Mouse (Mus musculus) neural tube, embryonic 11.5 days (tissue): ENCODE measurements at regions not wholly inside any gene's neighbourhood (a gene's known extent, or its start where the extent isn't known, plus 50 kb on each side); places are given as distances from the start of the nearest gene placed in this dataset.

Experiments used
- ATAC-seq: fragments of 200-750 bp; cut with Nextera tagmentation; 2 replicates; pipeline ENCODE4 v1.8.0; 2017; ENCODE audit warnings: moderate number of reproducible peaks, mild to moderate bottlenecking, moderate TSS enrichment, moderate library complexity; ENCODE audit not compliant: insufficient read depth, low FRiP score, low TSS enrichment
- DNase-seq: peaks from one replicate; pipeline ENCODE4 v3.0.0-alpha.2; 2015; ENCODE audit warnings: low spot score
- H3K27ac ChIP-seq: fragments of 300-500 bp; sonication (generic); 2 replicates; pipeline ENCODE4 v1.5.1; 2014; ENCODE audit warnings: low read depth, mild to moderate bottlenecking, low read length
- H3K27me3 ChIP-seq: fragments of 300-500 bp; sonication (generic); 2 replicates; pipeline ENCODE4 v1.6.1; 2014; ENCODE audit warnings: mild to moderate bottlenecking, low read length, mixed read lengths; ENCODE audit not compliant: control insufficient read depth, insufficient read depth
- H3K36me3 ChIP-seq: fragments of 300-500 bp; sonication (generic); 2 replicates; pipeline ENCODE4 v1.6.1; 2014; ENCODE audit warnings: mild to moderate bottlenecking, low read length, moderate library complexity, mixed read lengths; ENCODE audit not compliant: control insufficient read depth, insufficient read depth
- H3K4me1 ChIP-seq: fragments of 300-500 bp; sonication (generic); 2 replicates; pipeline ENCODE4 v1.6.1; 2014; ENCODE audit warnings: low read length, mixed read lengths; ENCODE audit not compliant: control insufficient read depth, insufficient read depth
- H3K4me2 ChIP-seq: fragments of 300-500 bp; sonication (generic); 2 replicates; pipeline ENCODE4 v1.6.1; 2014; ENCODE audit warnings: low read depth, mild to moderate bottlenecking, moderate library complexity
- H3K4me3 ChIP-seq: fragments of 300-500 bp; sonication (generic); 2 replicates; pipeline ENCODE4 v1.5.1; 2014; ENCODE audit warnings: low read depth, low read length
- H3K9ac ChIP-seq: fragments of 300-500 bp; sonication (generic); 2 replicates; pipeline ENCODE4 v1.6.1; 2014; ENCODE audit warnings: mild to moderate bottlenecking, low read length
- H3K9me3 ChIP-seq: fragments of 300-500 bp; sonication (generic); 2 replicates; pipeline ENCODE4 v1.6.1; 2016; ENCODE audit warnings: low read length; ENCODE audit not compliant: control insufficient read depth
- WGBS: fragments of 180-500 bp; shearing (Covaris S2); extraction: QIAGEN DNeasy Blood & Tissue Kit; methylation state at CpG from one replicate; pipeline ENCODE4 v1.1.7; 2014; 5-methylcytosine and 5-hydroxymethylcytosine counted together

DNA sequence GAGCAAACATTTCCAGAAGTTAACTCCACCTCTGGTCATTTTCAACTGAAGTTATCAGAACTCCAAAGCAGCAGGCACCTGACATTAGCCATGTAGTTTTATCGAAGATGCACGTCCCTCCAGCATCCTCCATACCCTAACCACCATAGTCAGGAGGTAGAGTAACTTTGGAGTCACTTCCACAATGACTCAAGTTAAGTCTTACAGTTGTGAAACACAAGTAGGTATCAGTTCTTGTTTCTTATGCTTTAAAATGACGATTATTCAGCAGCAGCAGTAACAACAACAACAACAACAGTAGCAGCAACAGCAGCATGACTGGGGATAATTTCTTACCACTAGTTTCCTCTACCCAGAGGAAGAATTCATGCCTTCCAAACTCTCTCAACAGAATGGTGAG, 51.3 kb upstream of the Tank start:
- ATAC-seq (no peak), DNase-seq (no peak)
- H3K4me1 ChIP-seq, result no peaks in the 10 kb centered on the region
- H3K4me2 ChIP-seq, result no peak overlapping the region
- H3K4me3 ChIP-seq, result no peak overlapping the region
- 93% methylated on average over 3 of the region's 3 CpGs for WGBS
- no peak overlapping the region for H3K27ac ChIP-seq
- H3K9ac ChIP-seq, result no peak overlapping the region
- H3K9me3 ChIP-seq, result no peaks in the 10 kb centered on the region
- H3K36me3 ChIP-seq, result no peaks in the 10 kb centered on the region
- H3K27me3 ChIP-seq, result no peaks in the 10 kb centered on the region

DNA sequence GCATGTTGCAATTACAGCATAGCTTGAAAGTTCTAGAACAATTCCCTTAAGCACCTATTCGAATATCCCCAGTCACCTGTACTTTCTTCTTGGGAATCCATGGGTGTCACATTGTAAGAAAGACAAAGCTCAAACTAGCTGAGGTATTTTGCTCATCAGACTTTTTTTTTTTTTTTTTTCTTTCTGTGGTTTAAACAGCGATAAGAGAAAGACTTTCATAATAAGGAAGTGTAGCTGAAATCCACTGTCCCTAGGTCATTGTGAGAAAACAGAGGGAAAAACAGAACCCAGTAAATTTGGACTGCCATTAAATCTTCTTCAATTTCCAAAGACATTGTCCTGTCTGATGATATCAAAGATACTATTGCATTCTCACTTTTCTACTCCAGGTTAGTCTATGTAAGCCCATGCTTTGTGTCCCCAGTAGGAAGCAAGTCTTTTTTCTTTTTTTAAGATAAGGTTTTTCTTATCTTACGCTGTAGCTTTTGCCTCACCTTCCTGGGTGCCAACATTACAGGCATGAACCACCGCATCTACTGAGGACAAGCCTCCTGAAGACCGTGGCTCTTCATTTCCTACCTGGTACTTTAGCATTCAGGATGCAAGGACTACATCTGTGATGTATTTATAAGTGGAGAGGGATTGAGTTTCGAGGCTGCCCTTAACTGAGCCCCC, 54.2 kb upstream of the Tank start:
- ATAC-seq (no peak), DNase-seq (no peak)
- no peaks in the 10 kb centered on the region for H3K9me3 ChIP-seq
- WGBS, result 89% methylated on average over 6 of the region's 6 CpGs
- H3K4me1 ChIP-seq, result no peaks in the 10 kb centered on the region
- no peak overlapping the region for H3K4me2 ChIP-seq
- no peak overlapping the region for H3K27ac ChIP-seq
- no peaks in the 10 kb centered on the region for H3K36me3 ChIP-seq
- no peak overlapping the region for H3K9ac ChIP-seq
- H3K4me3 ChIP-seq, result no peak overlapping the region
- H3K27me3 ChIP-seq, result no peaks in the 10 kb centered on the region

DNA sequence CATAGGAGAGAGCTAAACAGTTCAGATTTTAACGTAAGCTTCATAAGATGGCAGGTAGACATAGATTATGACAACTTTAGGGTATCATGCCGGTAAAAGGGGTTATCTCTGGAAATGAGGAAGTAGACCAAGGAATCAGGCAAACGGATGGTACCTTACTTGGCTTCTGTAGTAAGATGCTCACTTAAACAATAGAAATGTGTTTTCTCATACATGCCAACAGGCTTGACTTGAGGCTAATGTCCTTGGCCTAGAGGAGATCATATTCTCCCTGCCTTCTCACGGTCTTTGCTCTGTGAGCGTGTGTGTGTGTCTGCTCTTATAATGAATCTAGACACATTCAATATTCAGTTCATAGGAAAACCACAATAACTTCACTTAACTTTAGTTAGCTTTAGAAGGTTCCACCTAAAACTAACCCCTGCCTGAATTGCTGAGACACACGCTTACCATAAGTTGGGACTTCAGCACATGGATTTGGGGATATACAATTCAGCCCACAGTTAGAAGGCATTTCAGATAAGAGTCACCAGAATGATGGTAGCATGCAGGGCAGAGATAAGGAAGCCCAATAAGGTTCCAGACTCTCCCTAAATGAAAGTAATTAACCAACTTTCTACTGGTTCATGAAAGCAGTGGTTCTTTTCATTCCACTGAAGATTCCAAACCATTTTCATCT, 63.8 kb upstream of the Tank start:
- no peak overlapping the region for H3K4me3 ChIP-seq
- WGBS, result 91% methylated on average over 6 of the region's 6 CpGs
- no peaks in the 10 kb centered on the region for H3K9me3 ChIP-seq
- ATAC-seq (no peak), DNase-seq (no peak)
- no peaks in the 10 kb centered on the region for H3K36me3 ChIP-seq
- no peak overlapping the region for H3K4me2 ChIP-seq
- H3K27ac ChIP-seq, result no peak overlapping the region
- H3K9ac ChIP-seq, result no peak overlapping the region
- no peaks in the 10 kb centered on the region for H3K27me3 ChIP-seq
- H3K4me1 ChIP-seq, result no peaks in the 10 kb centered on the region

DNA sequence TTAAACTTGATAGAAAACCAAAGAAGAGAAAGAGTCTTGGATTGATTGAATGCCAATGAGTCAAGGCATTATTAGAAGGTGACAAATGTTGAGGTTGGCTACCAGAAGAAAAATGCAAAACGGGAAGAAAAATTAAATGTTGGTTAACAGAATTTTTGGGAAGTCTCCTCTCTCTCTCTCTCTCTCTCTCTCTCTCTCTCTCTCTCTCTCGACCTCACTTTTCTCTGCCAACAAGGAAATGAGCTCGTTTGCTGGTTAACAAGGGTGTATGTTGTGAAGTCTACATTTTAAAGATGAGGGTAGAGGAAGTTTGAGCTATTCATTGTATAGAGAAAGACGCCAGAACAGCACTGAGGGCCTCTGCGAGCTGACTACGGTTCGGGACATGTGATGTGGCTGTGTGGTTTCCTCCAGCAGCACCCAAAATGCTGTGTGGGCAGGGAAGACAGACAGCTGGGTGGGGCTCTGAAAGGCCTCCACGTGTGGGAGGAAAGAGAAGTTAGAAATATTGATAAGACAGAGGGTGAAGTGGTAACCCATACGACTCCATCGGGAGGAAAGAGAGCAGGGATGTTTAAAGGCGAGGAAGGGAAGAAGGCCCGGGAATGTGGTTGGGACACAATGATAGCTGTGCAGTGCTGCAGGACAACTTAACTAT, 64.5 kb upstream of the Tank start:
- Histone ChIP-seq H3K4me3 (no peak overlapping the region), H3K27ac (no peak overlapping the region), H3K9ac (no peak overlapping the region), H3K4me1 (no peaks in the 10 kb centered on the region), H3K36me3 (no peaks in the 10 kb centered on the region), H3K9me3 (no peaks in the 10 kb centered on the region), H3K4me2 (no peak overlapping the region), H3K27me3 (no peaks in the 10 kb centered on the region)
- ATAC-seq, result no peak
- 88% methylated on average over 12 of the region's 12 CpGs for WGBS
- no peak for DNase-seq

GRCm38 (mm10) chr2:61503594-61503993, 74.8 kb upstream of the Tank start:
- no peak overlapping the region for H3K27ac ChIP-seq
- H3K4me3 ChIP-seq, result no peak overlapping the region
- no peaks in the 10 kb centered on the region for H3K36me3 ChIP-seq
- WGBS, result 89% methylated on average over 4 of the region's 4 CpGs
- no peaks in the 10 kb centered on the region for H3K4me1 ChIP-seq
- H3K27me3 ChIP-seq, result no peaks in the 10 kb centered on the region
- no peak overlapping the region for H3K4me2 ChIP-seq
- no peak for ATAC-seq
- H3K9ac ChIP-seq, result no peak overlapping the region
- no peak for DNase-seq
- H3K9me3 ChIP-seq, result no peaks in the 10 kb centered on the region

- Histone ChIP-seq H3K9ac (no peak overlapping the region), H3K27ac (no peak overlapping the region), H3K4me3 (no peak overlapping the region), H3K9me3 (no peaks in the 10 kb centered on the region), H3K4me1 (no peaks in the 10 kb centered on the region), H3K4me2 (no peak overlapping the region), H3K27me3 (no peaks in the 10 kb centered on the region), H3K36me3 (no peaks in the 10 kb centered on the region)
- 89% methylated on average over 5 of the region's 5 CpGs for WGBS
- no peak for DNase-seq
- ATAC-seq, result no peak
These were observed 76.5 kb upstream of the Tank start for GRCm38 (mm10) chr2:61501922-61502321.

- DNase-seq, result no peak
- WGBS, result 90% methylated on average over 1 of the region's 1 CpGs
- Histone ChIP-seq H3K4me3 (no peak overlapping the region), H3K4me2 (no peak overlapping the region), H3K27ac (no peak overlapping the region), H3K9me3 (no peaks in the 10 kb centered on the region), H3K27me3 (no peaks in the 10 kb centered on the region), H3K9ac (no peak overlapping the region), H3K36me3 (no peaks in the 10 kb centered on the region), H3K4me1 (no peaks in the 10 kb centered on the region)
- ATAC-seq, result no peak
These were observed 79.1 kb upstream of the Tank start for GRCm38 (mm10) chr2:61499266-61499665.

GRCm38 (mm10) chr2:61497930-61498329, 80.5 kb upstream of the Tank start:
- no peak overlapping the region for H3K4me2 ChIP-seq
- DNase-seq (no peak), ATAC-seq (no peak)
- no peaks in the 10 kb centered on the region for H3K4me1 ChIP-seq
- no peak overlapping the region for H3K9ac ChIP-seq
- 79% methylated on average over 5 of the region's 5 CpGs for WGBS
- no peak overlapping the region for H3K27ac ChIP-seq
- no peaks in the 10 kb centered on the region for H3K27me3 ChIP-seq
- no peak overlapping the region for H3K4me3 ChIP-seq
- no peaks in the 10 kb centered on the region for H3K36me3 ChIP-seq
- H3K9me3 ChIP-seq, result no peaks in the 10 kb centered on the region

GRCm38 (mm10) chr2:61496968-61497367, 81.4 kb upstream of the Tank start:
- WGBS, result 97% methylated on average over 2 of the region's 2 CpGs

More at GRCm38 (mm10) chr2:61496968-61497367, 81.4 kb upstream of the Tank start:
- Histone ChIP-seq H3K27ac (no peak overlapping the region), H3K36me3 (no peaks in the 10 kb centered on the region), H3K4me3 (no peak overlapping the region), H3K4me1 (no peaks in the 10 kb centered on the region), H3K27me3 (no peaks in the 10 kb centered on the region), H3K9ac (no peak overlapping the region), H3K9me3 (no peaks in the 10 kb centered on the region), H3K4me2 (no peak overlapping the region)
- no peak for ATAC-seq
- DNase-seq, result no peak
